Mouse (Mus musculus) megakaryocyte progenitor cell, adult 5-6 weeks (primary cell): ENCODE data around the gene Fryl. TPM values are rescaled to one million over a fixed set of nuclear protein-coding genes. Genes with fewer than 3 reads are reported as not detected.

Experiments
- ATAC-seq: replicated peaks from 2 replicates; pipeline ENCODE4 v1.8.0; 2016; ENCODE audit warnings: mild to moderate bottlenecking, moderate TSS enrichment, inconsistent platforms; ENCODE audit not compliant: poor library complexity
- total RNA-seq, 2 experiments: library from RNA; stranded (forward) in 1 of 2; stranded (reverse) in 1 of 2; fragments of 157-497, 149-512 nt in 1 of 2; fragments of 200-1000 nt in 1 of 2; gene quantifications; 2 replicates each; pipeline versions ENCODE4 v1.2.3 to v1.2.4; 2015 to 2017

Gene Fryl
- total RNA-seq, 2 experiments from 2014 or later, result 74.2 to 78.5 TPM

DNA sequence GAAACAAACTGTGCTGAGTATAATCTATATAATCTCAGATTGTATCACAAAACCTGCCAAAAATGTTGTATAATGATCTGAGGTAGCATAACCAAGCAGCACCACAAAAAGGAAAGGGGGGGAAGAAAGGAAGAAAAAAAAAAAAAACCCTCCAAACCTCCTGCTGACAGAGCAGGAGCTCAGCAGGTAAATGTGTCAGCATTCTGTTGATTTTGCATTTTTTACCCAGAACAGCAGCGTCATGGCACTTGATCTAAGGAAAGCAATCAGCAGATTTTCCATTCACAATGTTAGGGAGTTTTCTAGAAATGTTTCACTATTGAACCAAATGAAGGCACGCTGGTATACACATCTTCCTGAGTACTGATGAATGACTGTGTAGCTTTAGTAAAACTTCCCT is 56.8 kb downstream of the Fryl start:
- no peak for ATAC-seq

GRCm38 (mm10) chr5:73198690-73199089 is 57.7 kb downstream of the Fryl start:
- ATAC-seq, result no peak; the same call in 1 of the 2 replicates

DNA sequence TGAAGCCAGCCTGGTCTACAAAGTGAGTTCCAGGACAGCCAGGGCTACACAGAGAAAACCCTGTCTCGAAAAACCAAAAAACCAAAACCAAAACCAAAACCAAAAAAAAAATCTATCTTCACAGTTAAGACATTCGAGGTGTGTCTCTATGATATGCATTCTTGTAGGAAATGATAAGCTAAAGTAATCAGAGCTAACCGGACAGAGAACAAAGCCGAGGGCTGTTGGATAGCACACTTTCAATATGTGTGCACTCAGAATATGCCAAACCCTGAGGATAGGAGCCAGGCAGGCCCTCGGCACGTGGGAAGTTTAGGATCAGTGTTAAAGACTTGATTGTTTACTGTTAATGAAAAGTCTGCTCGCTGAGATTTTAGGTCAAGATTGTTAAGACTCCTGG is 58.6 kb downstream of the Fryl start:
- peak; percentile 38 for ATAC-seq

DNA sequence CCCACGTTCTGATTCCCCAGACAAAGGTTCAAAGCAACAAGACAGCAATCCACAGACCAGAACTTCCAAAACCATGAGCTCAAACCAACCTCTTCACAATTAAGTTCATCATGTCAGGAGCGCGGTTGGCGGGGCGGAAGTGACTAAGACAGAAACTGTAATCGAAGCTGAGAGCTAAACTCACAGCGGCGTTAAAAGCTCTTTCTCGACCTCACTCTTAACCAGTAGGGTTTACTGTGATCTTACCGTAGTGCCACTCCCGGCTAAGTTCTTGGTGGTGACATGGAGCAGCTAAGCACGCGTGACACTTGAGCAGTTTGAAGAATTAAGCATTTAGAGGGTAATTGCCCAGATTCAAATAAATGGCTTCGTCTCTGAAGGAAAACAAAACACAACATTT is 61.7 kb downstream of the Fryl start:
- ATAC-seq, result no peak

- ATAC-seq, result peak; percentile 34
Observed at GRCm38 (mm10) chr5:73194083-73194570, 62.3 kb downstream of the Fryl start.

- ATAC-seq, result peak; percentile 62
Observed at GRCm38 (mm10) chr5:73193627-73194026, 62.8 kb downstream of the Fryl start.

GRCm38 (mm10) chr5:73192870-73193576 is 63.4 kb downstream of the Fryl start:
- no peak for ATAC-seq

GRCm38 (mm10) chr5:73191765-73192164 is 64.7 kb downstream of the Fryl start:
- ATAC-seq, result peak; percentile 79

DNA sequence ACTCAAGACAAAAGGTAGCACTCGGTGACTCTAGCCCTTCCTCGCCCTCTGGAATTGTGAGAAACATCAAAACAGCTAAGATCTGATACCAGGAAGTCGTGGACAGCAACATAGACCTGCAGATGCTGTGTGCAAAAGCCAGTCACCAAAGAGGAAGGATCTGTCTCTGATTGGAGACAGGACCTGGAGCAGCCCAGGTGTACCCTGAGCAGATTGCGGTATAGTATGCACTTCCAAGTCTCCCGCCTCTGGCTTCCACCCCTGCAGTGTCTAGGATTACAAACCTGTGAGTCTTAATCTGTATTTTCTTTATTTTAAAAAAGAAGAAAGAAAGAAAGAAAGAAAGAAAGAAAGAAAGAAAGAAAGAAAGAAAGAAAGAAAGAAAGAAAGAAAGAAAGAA is 66.3 kb downstream of the Fryl start:
- no peak for ATAC-seq

DNA sequence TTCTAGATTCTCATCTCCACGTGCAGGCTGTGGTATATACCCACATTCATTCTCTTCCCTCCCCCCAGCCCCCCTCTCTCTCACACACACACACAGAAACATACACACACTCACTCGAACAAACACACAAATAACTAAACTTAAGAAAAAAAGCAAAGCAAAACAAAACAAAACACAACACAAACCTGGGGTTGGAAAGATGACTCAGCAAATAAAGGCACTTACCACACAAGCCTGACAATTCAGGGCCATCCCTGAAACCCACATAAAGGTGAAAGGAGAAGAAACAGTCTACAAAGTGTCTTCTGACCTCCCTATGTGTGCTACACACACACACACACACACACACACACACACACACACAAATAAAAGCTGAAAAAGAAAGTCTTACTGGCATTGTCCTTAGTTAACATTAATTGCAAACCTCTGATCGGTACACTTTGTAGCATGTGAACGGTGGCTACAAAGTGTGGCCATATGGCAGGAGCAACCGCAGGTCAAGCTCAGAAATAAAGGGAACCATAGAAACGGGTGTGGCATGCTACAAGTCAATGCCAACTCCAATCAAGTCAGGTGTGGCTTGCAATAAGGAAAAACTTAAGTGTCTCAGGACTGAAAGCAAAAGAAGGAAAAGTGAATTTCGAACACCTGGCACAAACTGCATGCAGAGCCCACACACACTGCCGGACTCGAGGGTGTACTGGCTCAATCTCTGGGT is 66.8 kb downstream of the Fryl start:
- no peak for ATAC-seq

DNA sequence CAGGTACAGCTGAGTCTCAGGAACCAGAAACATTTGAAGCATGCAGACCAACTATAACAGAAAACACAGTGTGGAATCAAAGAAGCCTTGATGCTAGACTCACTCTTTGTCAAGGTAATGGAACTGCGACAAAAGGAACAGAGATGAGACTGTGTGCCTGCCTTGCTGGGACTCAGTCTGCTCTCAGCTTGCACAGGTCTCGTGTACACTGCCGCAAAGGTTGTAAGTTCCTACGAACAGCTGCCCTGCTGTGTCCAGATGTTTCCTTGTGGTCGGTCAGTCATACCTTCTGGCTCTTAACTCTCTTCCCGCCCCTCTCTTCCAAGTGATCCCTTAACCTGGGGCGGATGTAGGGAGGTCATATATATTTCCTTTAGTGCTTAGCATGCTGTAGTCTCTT is 67.8 kb downstream of the Fryl start:
- ATAC-seq, result no peak

DNA sequence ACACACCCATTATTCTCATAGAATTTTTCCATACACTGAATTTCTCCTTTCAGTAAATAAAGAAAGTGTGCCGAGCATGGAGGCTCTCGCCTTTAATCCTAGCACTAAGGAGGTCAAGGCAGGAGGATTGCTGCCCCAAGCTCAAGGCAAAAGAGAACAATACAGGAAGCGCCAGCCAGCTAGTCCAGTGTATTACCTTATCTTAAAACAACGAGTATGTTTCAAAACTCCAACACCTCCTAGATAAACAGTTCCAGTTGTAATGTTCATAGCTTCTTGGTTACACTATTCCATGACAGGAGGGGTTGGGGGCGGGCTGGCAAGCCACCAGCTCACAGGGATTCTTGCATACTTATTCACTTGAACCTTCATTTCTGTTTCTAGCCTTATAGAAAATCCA is 68.3 kb downstream of the Fryl start:
- ATAC-seq, result no peak

DNA sequence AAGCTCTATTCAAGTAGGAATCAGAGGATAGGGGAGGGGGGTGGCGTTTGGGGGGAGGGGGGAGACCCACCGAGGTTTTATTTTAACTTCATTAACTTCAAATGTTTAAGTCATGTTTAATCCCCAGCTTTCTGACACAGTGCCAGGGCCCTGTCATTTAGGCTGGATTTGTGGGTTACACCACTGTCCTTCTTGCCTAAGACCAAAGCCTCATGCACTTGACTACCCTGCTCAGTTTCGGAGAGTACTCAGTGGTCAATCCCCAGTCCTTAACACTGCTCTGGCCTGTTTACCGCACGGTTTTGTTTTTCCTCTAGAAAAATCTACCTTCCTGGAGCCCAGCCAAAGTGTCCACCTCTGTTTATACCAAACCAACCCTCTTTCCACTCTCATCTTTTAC is 69.5 kb downstream of the Fryl start:
- ATAC-seq, result no peak

GRCm38 (mm10) chr5:73185424-73185823 is 71.0 kb downstream of the Fryl start:
- ATAC-seq, result no peak

DNA sequence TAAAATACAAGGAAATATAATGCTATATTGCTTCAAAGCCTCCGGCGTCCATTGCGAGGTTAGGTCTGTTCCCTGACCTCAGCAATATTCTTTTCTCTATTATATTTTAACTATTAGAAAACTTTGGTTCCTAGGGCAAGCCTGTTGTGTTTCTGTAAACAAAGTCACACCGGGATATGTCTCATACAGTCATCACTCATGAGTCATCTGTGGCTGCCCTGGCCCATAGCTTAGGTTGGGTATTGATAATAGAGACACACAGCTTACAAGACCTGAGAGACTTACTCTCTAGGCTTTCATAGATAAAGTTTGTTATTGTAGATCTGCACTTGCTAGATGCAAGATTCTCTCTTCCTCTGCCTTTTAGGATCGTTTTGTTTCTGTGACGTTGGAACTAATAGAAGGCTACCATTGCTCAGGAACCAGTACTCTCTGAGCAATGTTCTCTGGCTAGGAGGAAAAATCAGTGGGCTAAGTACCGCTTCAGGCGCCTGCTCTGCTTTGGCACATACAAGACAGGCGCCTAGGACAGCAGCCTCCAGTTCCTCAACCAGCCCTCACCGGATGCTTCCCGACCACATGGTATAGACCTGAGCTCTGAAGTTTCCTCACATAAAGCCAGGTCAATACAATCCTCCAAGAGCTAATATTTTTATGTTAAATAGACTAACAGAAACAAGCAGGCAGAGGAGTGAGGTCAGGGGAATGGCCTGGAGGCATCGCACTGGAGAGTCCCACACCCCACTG is 73.5 kb downstream of the Fryl start:
- 0 out of 2 replicates have a peak, but pooled peaks have one; percentile 15 for ATAC-seq

DNA sequence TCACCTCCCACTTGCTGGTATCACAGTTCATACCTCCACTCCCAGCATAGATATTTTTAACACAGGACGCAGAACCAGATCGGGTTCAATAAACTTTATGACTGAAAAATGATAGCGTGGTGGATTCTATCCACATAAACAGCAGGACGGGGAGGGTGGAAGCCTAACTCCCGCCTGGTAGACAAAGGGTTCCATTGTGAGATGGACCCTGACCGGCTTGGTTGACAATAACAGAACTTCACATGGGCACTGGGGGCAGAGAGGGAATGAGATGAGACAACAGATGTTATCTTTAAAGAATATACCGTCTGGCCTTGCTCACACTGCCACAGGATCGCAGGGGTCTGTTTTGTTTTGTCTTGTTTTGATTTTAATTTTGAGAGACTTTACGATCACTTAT is 74.2 kb downstream of the Fryl start:
- ATAC-seq, result no peak

DNA sequence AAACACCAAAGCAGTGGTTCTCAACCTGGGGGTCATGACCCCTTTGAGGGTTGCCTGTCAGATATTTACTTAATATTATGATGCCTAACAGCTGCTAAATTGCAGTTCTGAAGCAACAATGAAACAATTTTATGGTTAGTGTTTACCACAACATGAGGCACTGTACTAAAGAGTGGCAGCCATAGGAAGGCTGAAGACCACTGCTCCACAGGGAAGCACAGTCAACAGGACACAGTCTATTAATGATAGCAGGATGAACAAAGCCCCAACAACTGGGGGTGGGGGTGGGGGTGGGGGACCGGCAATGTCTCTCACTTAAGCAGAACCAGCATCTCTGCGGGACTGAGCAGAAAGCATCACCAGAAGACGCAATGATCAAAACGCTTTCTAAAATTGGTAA is 80.1 kb downstream of the Fryl start:
- no peak for ATAC-seq

- no peak for ATAC-seq
Observed at GRCm38 (mm10) chr5:73175377-73176147, 80.9 kb downstream of the Fryl start.

DNA sequence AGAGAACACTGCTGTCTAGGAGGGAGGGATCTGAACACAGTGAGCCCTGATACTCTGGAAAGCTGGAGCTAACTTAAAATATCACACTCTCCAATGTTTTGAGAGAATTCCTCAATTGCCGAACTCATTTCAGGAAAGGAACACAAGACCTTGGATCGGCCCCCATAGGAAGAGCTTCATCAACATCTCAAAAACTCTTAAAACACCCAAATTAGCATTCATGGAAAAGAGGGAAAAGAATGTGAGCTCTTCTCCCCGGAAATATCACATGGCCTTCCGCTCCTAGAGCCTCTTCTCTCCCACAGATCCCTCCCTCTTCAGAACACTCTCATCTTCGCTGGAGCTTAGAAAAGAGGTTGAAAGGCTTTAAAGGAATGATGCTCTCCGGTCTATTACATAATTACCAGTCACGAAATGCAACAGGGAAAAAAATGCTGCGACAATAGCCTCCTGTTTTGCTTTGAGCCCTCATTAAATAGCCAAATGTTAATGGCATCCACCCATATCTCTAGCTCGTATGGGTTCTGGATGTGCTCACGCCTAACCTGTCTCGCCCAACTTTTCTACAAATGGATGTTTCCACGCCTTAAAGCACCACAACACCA is 84.4 kb downstream of the Fryl start:
- no peak for ATAC-seq

DNA sequence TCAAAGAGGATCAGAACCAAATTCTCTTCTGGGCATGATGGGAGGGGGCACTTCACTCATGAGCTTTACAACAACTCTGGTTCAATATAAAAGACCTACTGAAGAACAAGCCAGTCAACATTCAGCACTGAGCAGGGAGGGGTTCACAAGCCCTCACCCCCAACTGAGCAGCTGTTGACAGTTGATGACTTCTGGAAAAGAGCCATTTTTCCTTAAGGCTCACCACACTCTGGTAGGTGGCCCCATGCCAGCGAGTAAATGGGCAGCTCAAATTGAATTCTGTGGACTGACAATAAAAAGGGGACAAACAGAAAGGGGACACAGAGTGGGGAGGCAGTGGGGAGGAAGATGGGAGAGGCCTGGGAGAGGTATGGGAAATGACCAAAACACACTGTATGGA is 85.2 kb downstream of the Fryl start:
- no peak for ATAC-seq
